Mouse (Mus musculus) NIH3T3 (cell line): ENCODE measurements at regions not wholly inside any gene's neighbourhood (a gene's known extent, or its start where the extent isn't known, plus 50 kb on each side); places are given as distances from the start of the nearest gene placed in this dataset.

Experiments
- DNase-seq: peaks from one replicate; pipeline ENCODE4 v3.0.0-alpha.2; 2012; ENCODE audit warnings: low read depth

GRCm38 (mm10) chr7:111242646-111243045 is 159.8 kb upstream of the Eif4g2 start:
- DNase-seq, result no peak

GRCm38 (mm10) chr7:111241538-111241937 is 158.7 kb upstream of the Eif4g2 start:
- peak; percentile 72 for DNase-seq

- peak; percentile 57 for DNase-seq
Measured at GRCm38 (mm10) chr7:111240234-111240826, 157.5 kb upstream of the Eif4g2 start.

- no peak for DNase-seq
Measured at GRCm38 (mm10) chr7:111237819-111238218, 155.0 kb upstream of the Eif4g2 start.

GRCm38 (mm10) chr7:111230630-111231029 is 147.8 kb upstream of the Eif4g2 start:
- DNase-seq, result no peak

GRCm38 (mm10) chr7:111227082-111227481 is 144.3 kb upstream of the Eif4g2 start:
- DNase-seq, result peak; percentile 33

GRCm38 (mm10) chr7:111226026-111226656 is 143.3 kb upstream of the Eif4g2 start:
- peak; percentile 39 for DNase-seq

GRCm38 (mm10) chr7:111215586-111215985 is 132.8 kb upstream of the Eif4g2 start:
- DNase-seq, result peak; percentile 51

GRCm38 (mm10) chr7:111214226-111214906 is 131.5 kb upstream of the Eif4g2 start:
- DNase-seq, result no peak

GRCm38 (mm10) chr7:111212188-111212587 is 129.4 kb upstream of the Eif4g2 start:
- no peak for DNase-seq

- DNase-seq, result no peak
Measured at GRCm38 (mm10) chr7:111211641-111212040, 128.8 kb upstream of the Eif4g2 start.

GRCm38 (mm10) chr7:111210282-111210681 is 127.5 kb upstream of the Eif4g2 start:
- DNase-seq, result no peak

GRCm38 (mm10) chr7:111205876-111206275 is 123.0 kb upstream of the Eif4g2 start:
- no peak for DNase-seq

GRCm38 (mm10) chr7:111198608-111199355 is 116.0 kb upstream of the Eif4g2 start:
- DNase-seq, result no peak

GRCm38 (mm10) chr7:111191674-111192073 is 108.8 kb upstream of the Eif4g2 start:
- DNase-seq, result peak; percentile 92

- no peak for DNase-seq
Measured at GRCm38 (mm10) chr7:111191216-111191615, 108.4 kb upstream of the Eif4g2 start.

- DNase-seq, result peak; percentile 80
Measured at GRCm38 (mm10) chr7:111189731-111190130, 106.9 kb upstream of the Eif4g2 start.

- no peak for DNase-seq
Measured at GRCm38 (mm10) chr7:111185954-111186353, 103.1 kb upstream of the Eif4g2 start.

- DNase-seq, result no peak
Measured at GRCm38 (mm10) chr7:111183512-111183911, 100.7 kb upstream of the Eif4g2 start.

- peak; percentile 85 for DNase-seq
Measured at GRCm38 (mm10) chr7:111182319-111182718, 99.5 kb upstream of the Eif4g2 start.

- peak; percentile 83 for DNase-seq
Measured at GRCm38 (mm10) chr7:111179401-111180271, 96.8 kb upstream of the Eif4g2 start.
